Mouse (Mus musculus) embryo, embryonic 10 days (tissue): ENCODE measurements at regions not wholly inside any gene's neighbourhood (a gene's known extent, or its start where the extent isn't known, plus 50 kb on each side); places are given as distances from the start of the nearest gene placed in this dataset.
A peak's percentile ranks its signal among the peaks of the same experiment; 100 is the strongest.

Experiments used
- DNase-seq: peaks from one replicate; pipeline ENCODE4 v3.0.0-alpha.2; 2015; ENCODE audit warnings: low spot score

DNA sequence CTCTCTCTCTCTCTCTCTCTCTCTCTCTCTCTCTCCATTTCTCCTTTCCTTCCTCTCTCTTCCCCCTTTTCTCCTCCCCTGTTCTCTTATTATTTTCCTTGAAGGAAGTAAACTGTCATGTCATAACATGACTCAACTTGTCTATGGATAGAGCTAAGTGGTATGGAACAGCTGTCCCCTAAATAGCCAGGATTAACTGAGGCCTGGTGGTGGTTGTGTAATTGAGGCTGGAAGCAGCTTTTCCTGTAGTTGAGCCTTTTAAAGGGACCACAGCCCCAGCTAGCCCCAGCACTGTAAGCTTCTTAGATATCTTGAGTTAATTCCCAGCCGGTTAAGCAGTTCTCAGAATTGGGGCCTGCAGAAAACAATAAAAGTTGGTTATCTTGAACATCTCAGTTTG lies 243.7 kb upstream of the Nbea start:
- DNase-seq: no peak

GRCm38 (mm10) chr3:56397851-56398496 lies 214.5 kb upstream of the Nbea start:
- DNase-seq: no peak

- no peak for DNase-seq
Observed at GRCm38 (mm10) chr3:56393134-56393533, 209.6 kb upstream of the Nbea start.

DNA sequence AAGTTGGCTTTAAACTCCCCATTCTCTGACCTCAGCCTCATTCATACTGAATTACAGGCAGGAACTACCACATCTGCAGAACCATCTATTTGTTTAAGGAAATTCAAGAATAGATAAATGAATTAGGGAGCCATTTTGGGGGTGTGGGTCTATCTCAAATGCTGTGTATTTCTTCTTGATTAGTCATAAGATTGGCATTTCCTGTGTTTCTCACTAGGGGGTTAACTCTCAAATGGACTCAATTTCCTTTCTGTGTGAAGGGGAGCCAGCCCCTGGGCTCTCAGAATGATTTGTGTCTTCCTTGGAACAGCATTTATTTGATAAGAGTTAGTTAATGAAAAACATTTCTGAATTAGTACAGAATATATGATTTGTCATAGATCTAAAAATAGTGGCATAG lies 196.8 kb upstream of the Nbea start:
- DNase-seq: no peak

DNA sequence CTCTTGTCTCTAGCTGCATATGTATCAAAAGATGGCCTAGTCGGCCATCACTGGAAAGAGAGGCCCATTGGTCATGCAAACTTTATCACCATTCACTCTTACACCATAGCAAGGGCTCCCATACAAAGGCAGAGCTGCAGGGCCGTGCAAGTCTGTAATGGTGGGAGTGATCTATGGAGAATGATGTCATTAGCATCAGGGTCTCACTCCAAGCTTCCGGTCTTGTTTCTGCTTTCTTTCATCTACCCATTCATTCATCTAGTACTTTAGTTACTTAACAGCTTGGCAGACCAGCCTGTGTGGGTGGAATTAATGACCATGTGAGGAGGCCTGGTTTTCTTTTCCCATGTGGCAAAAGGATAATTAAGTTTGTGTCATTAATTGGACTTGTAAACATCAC lies 196.0 kb upstream of the Nbea start:
- no peak for DNase-seq

- DNase-seq: no peak
Observed at GRCm38 (mm10) chr3:56362543-56362942, 179.0 kb upstream of the Nbea start.

- DNase-seq: peak; percentile 11
Observed at GRCm38 (mm10) chr3:56357035-56357701, 173.7 kb upstream of the Nbea start.

- DNase-seq: no peak
Observed at GRCm38 (mm10) chr3:56356163-56356882, 172.8 kb upstream of the Nbea start.
